Mouse (Mus musculus): Measurements from ENCODE around the gene Sgip1. TPM values are rescaled to one million over a fixed set of nuclear protein-coding genes. Genes with fewer than 3 reads are reported as not detected.

Gene Sgip1
- polyA plus RNA-seq, 1 experiment: 0.10 TPM

GRCm38 (mm10) chr4:102730976-102731375 is 10.1 kb upstream of the Sgip1 start:
- Histone ChIP-seq H3K36me3 (ENCODE audit: control insufficient read depth, insufficient read depth) (no peaks in the 10 kb centered on the region), H3K4me3 (no peak overlapping the region), H3K79me2 (ENCODE audit: control insufficient read depth, insufficient read depth) (no peaks in the 10 kb centered on the region), H3K4me2 (ENCODE audit: low read depth) (no peak overlapping the region), H3ac (ENCODE audit: control insufficient read depth, insufficient read length) (no peak overlapping the region), H3K27me3 (ENCODE audit: control insufficient read depth, insufficient read depth, insufficient read length) (no peaks in the 10 kb centered on the region)
- TF ChIP-seq USF1 (IDR thresholded peaks at IDR 0.05; ENCODE audit: low read depth) (no peak), SRF (IDR thresholded peaks at IDR 0.05; ENCODE audit: control insufficient read depth, insufficient read length, low read depth) (no peak), TCF12 (IDR thresholded peaks at IDR 0.05; ENCODE audit: insufficient read depth, poor library complexity, severe bottlenecking) (no peak), POLR2AphosphoS2 (IDR thresholded peaks at IDR 0.05; ENCODE audit: insufficient read length, low read depth) (no peak), TCF3 (IDR thresholded peaks at IDR 0.05; ENCODE audit: insufficient read length, low read depth) (no peak), CEBPB (IDR thresholded peaks at IDR 0.05; ENCODE audit: insufficient read depth, poor library complexity, severe bottlenecking) (no peak), MYOD1 (IDR thresholded peaks at IDR 0.05; ENCODE audit: control insufficient read depth in 1 of 3, insufficient read length in 2 of 3, low read depth in 2 of 3) (no peak), POLR2A (IDR thresholded peaks at IDR 0.05; ENCODE audit: insufficient read length, low read depth) (no peak), MAX (IDR thresholded peaks at IDR 0.05; ENCODE audit: low read depth) (no peak), MYOG (IDR thresholded peaks at IDR 0.05; ENCODE audit: control insufficient read depth in 1 of 3, insufficient read depth in 1 of 3, insufficient read length in 2 of 3, low read depth in 2 of 3) (no peak), E2F4 (IDR thresholded peaks at IDR 0.05; ENCODE audit: insufficient read depth) (no peak), REST (IDR thresholded peaks at IDR 0.05; ENCODE audit: insufficient read depth, insufficient read length) (no peak)

GRCm38 (mm10) chr4:102734022-102734657 is 7.0 kb upstream of the Sgip1 start:
- TF ChIP-seq E2F4 (IDR thresholded peaks at IDR 0.05; ENCODE audit: insufficient read depth): no peak
- no peak for TF ChIP-seq POLR2AphosphoS2 (IDR thresholded peaks at IDR 0.05; ENCODE audit: insufficient read length, low read depth)
- no peak for TF ChIP-seq MYOG (IDR thresholded peaks at IDR 0.05; ENCODE audit: control insufficient read depth in 1 of 3, insufficient read depth in 1 of 3, insufficient read length in 2 of 3, low read depth in 2 of 3)
- Histone ChIP-seq H3K4me3 (no peak overlapping the region), H3ac (ENCODE audit: control insufficient read depth, insufficient read length) (no peak overlapping the region), H3K4me2 (ENCODE audit: low read depth) (no peak overlapping the region), H3K27me3 (ENCODE audit: control insufficient read depth, insufficient read depth, insufficient read length) (no peaks in the 10 kb centered on the region), H3K79me2 (ENCODE audit: control insufficient read depth, insufficient read depth) (no peaks in the 10 kb centered on the region), H3K36me3 (ENCODE audit: control insufficient read depth, insufficient read depth) (no peaks in the 10 kb centered on the region)

GRCm38 (mm10) chr4:102753334-102754090 is 12.4 kb downstream of the Sgip1 start:
- peaks cover 5% of the 10 kb centered on the region for H3K27me3 ChIP-seq (ENCODE audit: control insufficient read depth, insufficient read depth, insufficient read length)
- H3K36me3 ChIP-seq (ENCODE audit: control insufficient read depth, insufficient read depth): no peaks in the 10 kb centered on the region
- no peak overlapping the region for H3K4me2 ChIP-seq (ENCODE audit: low read depth)
- H3K79me2 ChIP-seq (ENCODE audit: control insufficient read depth, insufficient read depth): no peaks in the 10 kb centered on the region
- no peak overlapping the region for H3ac ChIP-seq (ENCODE audit: control insufficient read depth, insufficient read length)
- TF ChIP-seq CEBPB (IDR thresholded peaks at IDR 0.05; ENCODE audit: insufficient read depth, poor library complexity, severe bottlenecking): no peak
- TF ChIP-seq POLR2AphosphoS2 (IDR thresholded peaks at IDR 0.05; ENCODE audit: insufficient read length, low read depth): no peak
- no peak for TF ChIP-seq SRF (IDR thresholded peaks at IDR 0.05; ENCODE audit: control insufficient read depth, insufficient read length, low read depth)
- no peak for TF ChIP-seq MAX (IDR thresholded peaks at IDR 0.05; ENCODE audit: low read depth)
- no peak for TF ChIP-seq POLR2A (IDR thresholded peaks at IDR 0.05; ENCODE audit: insufficient read length, low read depth)
- TF ChIP-seq E2F4 (IDR thresholded peaks at IDR 0.05; ENCODE audit: insufficient read depth): no peak
- TF ChIP-seq TCF12 (IDR thresholded peaks at IDR 0.05; ENCODE audit: insufficient read depth, poor library complexity, severe bottlenecking): no peak
- no peak for TF ChIP-seq USF1 (IDR thresholded peaks at IDR 0.05; ENCODE audit: low read depth)
- TF ChIP-seq REST (IDR thresholded peaks at IDR 0.05; ENCODE audit: insufficient read depth, insufficient read length): no peak
- TF ChIP-seq TCF3 (IDR thresholded peaks at IDR 0.05; ENCODE audit: insufficient read length, low read depth): no peak
- no peak for TF ChIP-seq MYOD1 (IDR thresholded peaks at IDR 0.05; ENCODE audit: control insufficient read depth in 1 of 3, insufficient read length in 2 of 3, low read depth in 2 of 3)
- no peak for TF ChIP-seq MYOG (IDR thresholded peaks at IDR 0.05; ENCODE audit: control insufficient read depth in 1 of 3, insufficient read depth in 1 of 3, insufficient read length in 2 of 3, low read depth in 2 of 3)
- no peak overlapping the region for H3K4me3 ChIP-seq

GRCm38 (mm10) chr4:102759095-102759890 is 18.2 kb downstream of the Sgip1 start:
- H3K4me3 ChIP-seq: peak overlapping the region; percentile 18
- TF ChIP-seq POLR2AphosphoS2 (IDR thresholded peaks at IDR 0.05; ENCODE audit: insufficient read length, low read depth) (no peak), USF1 (IDR thresholded peaks at IDR 0.05; ENCODE audit: low read depth) (no peak), TCF3 (IDR thresholded peaks at IDR 0.05; ENCODE audit: insufficient read length, low read depth) (no peak), TCF12 (IDR thresholded peaks at IDR 0.05; ENCODE audit: insufficient read depth, poor library complexity, severe bottlenecking) (no peak), MAX (IDR thresholded peaks at IDR 0.05; ENCODE audit: low read depth) (no peak), MYOD1 (IDR thresholded peaks at IDR 0.05; ENCODE audit: control insufficient read depth in 1 of 3, insufficient read length in 2 of 3, low read depth in 2 of 3) (no peak), POLR2A (IDR thresholded peaks at IDR 0.05; ENCODE audit: insufficient read length, low read depth) (no peak), MYOG (IDR thresholded peaks at IDR 0.05; ENCODE audit: control insufficient read depth in 1 of 3, insufficient read depth in 1 of 3, insufficient read length in 2 of 3, low read depth in 2 of 3) (no peak), E2F4 (IDR thresholded peaks at IDR 0.05; ENCODE audit: insufficient read depth) (no peak), CEBPB (IDR thresholded peaks at IDR 0.05; ENCODE audit: insufficient read depth, poor library complexity, severe bottlenecking) (no peak), SRF (IDR thresholded peaks at IDR 0.05; ENCODE audit: control insufficient read depth, insufficient read length, low read depth) (no peak), REST (IDR thresholded peaks at IDR 0.05; ENCODE audit: insufficient read depth, insufficient read length) (no peak)
- no peaks in the 10 kb centered on the region for H3K27me3 ChIP-seq (ENCODE audit: control insufficient read depth, insufficient read depth, insufficient read length)
- H3ac ChIP-seq (ENCODE audit: control insufficient read depth, insufficient read length): no peak overlapping the region
- no peaks in the 10 kb centered on the region for H3K36me3 ChIP-seq (ENCODE audit: control insufficient read depth, insufficient read depth)
- no peaks in the 10 kb centered on the region for H3K79me2 ChIP-seq (ENCODE audit: control insufficient read depth, insufficient read depth)
- peak overlapping the region; percentile 84 for H3K4me2 ChIP-seq (ENCODE audit: low read depth)

Measured in myocyte (in vitro differentiated cells).